Mouse (Mus musculus) thymus, postnatal 0 days (tissue): ENCODE measurements around the gene Bach1. TPM values are rescaled to one million over a fixed set of nuclear protein-coding genes. Genes with fewer than 3 reads are reported as not detected.

Experiments used
- DNase-seq: peaks from one replicate; pipeline ENCODE4 v3.0.0-alpha.2; 2015; ENCODE audit warnings: low spot score
- polyA plus RNA-seq: library from polyadenylated mRNA; unstranded; fragments of >200 nt; fragmentation: Nextera tagmentation; extraction: Ambion mirVana; gene quantifications from 2 replicates; pipeline ENCODE4 v1.2.1, GENCODE M21; 2015

Bach1 gene
- 24.1 and 26.0 TPM in 2 replicates for polyA plus RNA-seq

GRCm38 (mm10) chr16:87698692-87699305 lies at the start of gene Bach1:
Gene Bach1, plus strand, starts transcription at chr16:87698945.
- DNase-seq: peak; percentile 98

- DNase-seq: no peak
These were observed 46.4 kb upstream of the Bach1 start for GRCm38 (mm10) chr16:87652344-87652743.

GRCm38 (mm10) chr16:87652924-87653323 lies 45.8 kb upstream of the Bach1 start:
- peak; percentile 20 for DNase-seq

- peak; percentile 80 for DNase-seq
These were observed 44.6 kb upstream of the Bach1 start for GRCm38 (mm10) chr16:87654016-87654575.

GRCm38 (mm10) chr16:87655005-87655404 lies 43.7 kb upstream of the Bach1 start:
- DNase-seq: no peak

GRCm38 (mm10) chr16:87655579-87655978 lies 43.2 kb upstream of the Bach1 start:
- DNase-seq: no peak

GRCm38 (mm10) chr16:87656771-87657170 lies 42.0 kb upstream of the Bach1 start:
- DNase-seq: peak; percentile 35

GRCm38 (mm10) chr16:87657291-87657690 lies 41.5 kb upstream of the Bach1 start:
- peak; percentile 27 for DNase-seq

GRCm38 (mm10) chr16:87661024-87661471 lies 37.7 kb upstream of the Bach1 start:
- DNase-seq: peak; percentile 52

GRCm38 (mm10) chr16:87661636-87662035 lies 37.1 kb upstream of the Bach1 start:
- DNase-seq: peak; percentile 82

- DNase-seq: no peak
These were observed 36.2 kb upstream of the Bach1 start for GRCm38 (mm10) chr16:87662528-87662927.

- DNase-seq: no peak
These were observed 34.9 kb upstream of the Bach1 start for GRCm38 (mm10) chr16:87663890-87664289.

GRCm38 (mm10) chr16:87665246-87665645 lies 33.5 kb upstream of the Bach1 start:
- no peak for DNase-seq

- no peak for DNase-seq
These were observed 32.8 kb upstream of the Bach1 start for GRCm38 (mm10) chr16:87665752-87666619.

GRCm38 (mm10) chr16:87666620-87667004 lies 32.1 kb upstream of the Bach1 start:
- no peak for DNase-seq

- no peak for DNase-seq
These were observed 30.7 kb upstream of the Bach1 start for GRCm38 (mm10) chr16:87668002-87668401.

GRCm38 (mm10) chr16:87670091-87670820 lies 28.5 kb upstream of the Bach1 start:
- DNase-seq: no peak

- DNase-seq: no peak
These were observed 28.0 kb upstream of the Bach1 start for GRCm38 (mm10) chr16:87670821-87671165.

GRCm38 (mm10) chr16:87671336-87671735 lies 27.4 kb upstream of the Bach1 start:
- no peak for DNase-seq

GRCm38 (mm10) chr16:87673155-87673554 lies 25.6 kb upstream of the Bach1 start:
- DNase-seq: no peak

- DNase-seq: no peak
These were observed 22.6 kb upstream of the Bach1 start for GRCm38 (mm10) chr16:87676182-87676581.

GRCm38 (mm10) chr16:87678667-87679066 lies 20.1 kb upstream of the Bach1 start:
- DNase-seq: no peak
